Mouse (Mus musculus): Measurements from ENCODE around the gene A130010J15Rik. TPM values are rescaled to one million over a fixed set of nuclear protein-coding genes. Genes with fewer than 3 reads are reported as not detected.
A peak's percentile ranks its signal among the peaks of the same experiment; 100 is the strongest.

A130010J15Rik gene
- polyA plus RNA-seq, 1 experiment from 2014 or later: 12.2 TPM

DNA sequence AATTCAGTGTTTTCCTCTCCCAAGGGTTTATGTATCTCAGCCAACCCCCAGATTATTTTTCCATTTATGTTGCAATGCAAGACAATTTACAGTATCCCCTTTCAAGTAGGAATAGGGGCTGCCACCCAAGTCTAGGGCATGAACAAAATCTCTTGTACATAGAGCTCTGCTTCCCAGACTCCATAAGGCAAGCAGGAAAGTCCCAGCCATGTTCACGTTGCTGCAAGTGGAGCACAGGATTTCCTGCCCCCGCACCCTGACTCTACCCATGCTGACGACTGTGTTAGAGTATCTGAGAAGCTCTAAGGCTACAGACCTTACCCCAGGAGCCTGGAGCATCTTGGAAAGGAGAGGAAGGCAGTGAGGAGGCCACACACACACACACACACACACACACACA lies 21.9 kb downstream of the A130010J15Rik start:
- no peak overlapping the region for H3K4me2 ChIP-seq
- H3K27ac ChIP-seq: peak overlapping the region; percentile 60; the same call in 1 of the 2 replicates
- WGBS: 66% methylated on average over 3 of the region's 3 CpGs
- H3K9me3 ChIP-seq (replicated peaks): no peaks in the 10 kb centered on the region
- H3K27me3 ChIP-seq: 0 out of 2 replicates have a peak, but pooled peaks cover 2% of the 10 kb centered on the region
- no peak overlapping the region for H3K9ac ChIP-seq
- H3K36me3 ChIP-seq (ENCODE audit: poor library complexity, severe bottlenecking): no peaks in the 10 kb centered on the region
- H3K4me3 ChIP-seq: no peak overlapping the region
- no peak for ATAC-seq
- peaks cover 14% of the 10 kb centered on the region for H3K4me1 ChIP-seq

DNA sequence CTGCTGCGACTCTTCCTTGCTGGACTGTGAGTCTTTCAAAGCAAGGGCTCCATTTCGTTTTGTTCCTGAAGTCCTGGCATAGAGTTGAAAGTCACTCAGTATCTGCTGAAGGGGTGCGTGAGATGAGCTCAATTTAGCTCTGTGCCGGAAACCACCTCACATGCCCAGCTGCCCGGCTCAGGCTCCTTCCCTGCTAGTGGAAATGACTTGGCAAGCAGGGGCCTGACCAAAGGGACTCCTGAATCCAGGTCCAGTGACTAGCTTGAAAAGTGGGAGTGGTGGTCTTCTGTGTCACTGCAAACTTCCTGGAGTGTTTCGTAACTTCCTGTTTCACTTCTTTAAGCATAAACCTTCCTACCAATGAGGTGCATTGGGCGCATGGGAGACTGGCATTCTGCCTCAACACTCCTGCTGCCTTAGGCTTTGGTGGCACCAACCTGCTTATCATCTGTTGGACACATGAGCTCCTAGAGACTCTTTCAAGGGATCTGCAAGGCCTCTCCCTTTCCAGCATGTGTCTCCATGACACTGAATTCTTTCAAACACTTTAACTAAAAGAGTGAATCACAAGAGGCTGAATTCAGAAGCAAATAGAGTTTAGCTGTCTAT lies 23.9 kb downstream of the A130010J15Rik start:
- WGBS: 91% methylated on average over 7 of the region's 7 CpGs
- Histone ChIP-seq H3K27me3 (no peaks in the 10 kb centered on the region), H3K4me3 (no peak overlapping the region), H3K4me1 (peaks cover 14% of the 10 kb centered on the region), H3K27ac (no peak overlapping the region), H3K36me3 (ENCODE audit: poor library complexity, severe bottlenecking) (no peaks in the 10 kb centered on the region), H3K4me2 (no peak overlapping the region), H3K9ac (no peak overlapping the region), H3K9me3 (replicated peaks) (no peaks in the 10 kb centered on the region)
- ATAC-seq: no peak

GRCm38 (mm10) chr1:193194416-193195140 lies 26.7 kb downstream of the A130010J15Rik start:
- Histone ChIP-seq H3K4me2 (no peak overlapping the region), H3K9ac (no peak overlapping the region), H3K4me1 (peaks cover 5% of the 10 kb centered on the region), H3K36me3 (ENCODE audit: poor library complexity, severe bottlenecking) (no peaks in the 10 kb centered on the region), H3K27me3 (no peaks in the 10 kb centered on the region), H3K4me3 (no peak overlapping the region), H3K27ac (no peak overlapping the region), H3K9me3 (replicated peaks) (no peaks in the 10 kb centered on the region)
- WGBS: 78% methylated on average over 3 of the region's 3 CpGs
- ATAC-seq: no peak

DNA sequence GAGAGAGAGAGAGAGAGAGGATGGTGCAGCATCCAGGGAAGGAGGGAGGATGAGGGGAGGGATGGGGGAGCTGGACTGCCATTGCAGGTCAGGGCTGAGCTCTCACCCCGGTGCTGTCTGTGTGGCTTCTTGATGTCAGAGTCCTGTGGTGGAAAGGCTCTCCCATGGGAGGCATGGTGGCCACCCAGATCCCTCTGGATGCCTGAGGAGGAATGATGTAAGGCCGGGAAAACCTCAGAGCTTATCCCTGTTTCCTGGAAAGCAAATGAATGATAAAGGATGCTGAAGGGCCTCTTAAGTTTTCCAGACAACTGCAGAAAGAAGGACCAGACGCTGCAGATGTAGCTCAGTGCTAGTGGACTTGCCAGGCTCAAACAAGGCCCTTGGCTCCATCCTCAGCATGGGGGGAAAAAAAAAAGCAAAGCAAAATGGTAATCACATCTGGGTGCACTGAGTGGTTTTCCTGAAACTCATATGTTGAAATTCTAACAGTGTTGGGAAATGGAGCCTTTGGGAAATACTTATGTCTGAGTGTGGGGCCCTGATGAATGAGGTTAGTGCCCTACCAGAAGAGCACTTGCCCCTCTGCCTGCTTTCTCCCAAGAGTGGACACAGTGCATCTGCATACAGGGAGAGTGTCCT lies 27.4 kb downstream of the A130010J15Rik start:
- WGBS: 66% methylated on average over 3 of the region's 3 CpGs

GRCm38 (mm10) chr1:193197494-193198205 lies 29.8 kb downstream of the A130010J15Rik start:
- H3K4me1 ChIP-seq: no peaks in the 10 kb centered on the region
- no peak overlapping the region for H3K4me3 ChIP-seq
- 95% methylated on average over 18 of the region's 18 CpGs for WGBS
- H3K27ac ChIP-seq: no peak overlapping the region
- H3K27me3 ChIP-seq: no peaks in the 10 kb centered on the region
- no peak overlapping the region for H3K9ac ChIP-seq
- ATAC-seq: no peak
- H3K9me3 ChIP-seq (replicated peaks): no peaks in the 10 kb centered on the region
- no peaks in the 10 kb centered on the region for H3K36me3 ChIP-seq (ENCODE audit: poor library complexity, severe bottlenecking)
- no peak overlapping the region for H3K4me2 ChIP-seq

More for the DNA sequence above, 27.4 kb downstream of the A130010J15Rik start:
- ATAC-seq: no peak
- no peak overlapping the region for H3K4me3 ChIP-seq
- no peaks in the 10 kb centered on the region for H3K27me3 ChIP-seq
- H3K9me3 ChIP-seq (replicated peaks): no peaks in the 10 kb centered on the region
- H3K4me1 ChIP-seq: no peaks in the 10 kb centered on the region
- H3K9ac ChIP-seq: no peak overlapping the region
- H3K36me3 ChIP-seq (ENCODE audit: poor library complexity, severe bottlenecking): no peaks in the 10 kb centered on the region
- no peak overlapping the region for H3K27ac ChIP-seq
- H3K4me2 ChIP-seq: no peak overlapping the region

GRCm38 (mm10) chr1:193198312-193198711 lies 30.5 kb downstream of the A130010J15Rik start:
- Histone ChIP-seq H3K4me2 (no peak overlapping the region), H3K27ac (no peak overlapping the region), H3K4me1 (no peaks in the 10 kb centered on the region), H3K9ac (no peak overlapping the region), H3K4me3 (no peak overlapping the region), H3K9me3 (replicated peaks) (no peaks in the 10 kb centered on the region), H3K36me3 (ENCODE audit: poor library complexity, severe bottlenecking) (no peaks in the 10 kb centered on the region), H3K27me3 (no peaks in the 10 kb centered on the region)
- 94% methylated on average over 2 of the region's 2 CpGs for WGBS
- ATAC-seq: no peak

- WGBS: 86% methylated on average over 8 of the region's 8 CpGs
- ATAC-seq: no peak
These were observed 33.0 kb downstream of the A130010J15Rik start for GRCm38 (mm10) chr1:193200640-193201382.

DNA sequence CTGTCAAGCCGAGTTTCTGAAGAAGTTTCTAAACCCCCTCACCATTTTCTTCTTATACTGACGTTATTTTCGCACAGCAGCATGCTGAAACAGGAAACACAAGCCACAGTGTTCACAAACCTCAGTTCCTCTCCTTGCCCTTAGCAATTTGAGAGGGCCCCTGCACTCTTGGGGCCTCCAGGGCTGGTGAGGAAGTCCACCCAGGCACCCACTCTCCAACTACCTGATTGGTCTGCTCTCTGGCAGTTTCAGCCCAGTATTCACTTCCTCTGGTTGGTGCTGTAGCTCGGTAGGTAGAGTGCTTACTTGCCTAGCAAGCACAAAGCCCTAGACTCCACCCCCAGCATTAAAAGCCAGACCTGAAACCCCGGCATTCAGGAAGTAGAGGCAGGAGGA lies 33.5 kb downstream of the A130010J15Rik start, which contains the start of gene Traf3ip3:
Gene Traf3ip3 (minus strand): TSS at position 321 of the 396 bp plus-strand sequence.
- Histone ChIP-seq H3K36me3 (ENCODE audit: poor library complexity, severe bottlenecking) (no peaks in the 10 kb centered on the region), H3K27ac (no peak within 1 kb of the TSS), H3K27me3 (no peaks in the 10 kb centered on the region), H3K9me3 (replicated peaks) (no peaks in the 10 kb centered on the region), H3K4me2 (no peak within 1 kb of the TSS), H3K9ac (no peak within 1 kb of the TSS), H3K4me1 (no peaks in the 10 kb centered on the region), H3K4me3 (no peak within 1 kb of the TSS)
- ATAC-seq: no peak
- 64% methylated on average over 5 of the region's 5 CpGs for WGBS

More at GRCm38 (mm10) chr1:193200640-193201382, 33.0 kb downstream of the A130010J15Rik start:
- no peak overlapping the region for H3K9ac ChIP-seq
- H3K36me3 ChIP-seq (ENCODE audit: poor library complexity, severe bottlenecking): no peaks in the 10 kb centered on the region
- H3K9me3 ChIP-seq (replicated peaks): no peaks in the 10 kb centered on the region
- H3K4me3 ChIP-seq: no peak overlapping the region
- H3K27me3 ChIP-seq: no peaks in the 10 kb centered on the region
- H3K4me1 ChIP-seq: no peaks in the 10 kb centered on the region
- no peak overlapping the region for H3K4me2 ChIP-seq
- no peak overlapping the region for H3K27ac ChIP-seq

GRCm38 (mm10) chr1:193203821-193204220 lies 36.0 kb downstream of the A130010J15Rik start:
- Histone ChIP-seq H3K4me2 (no peak overlapping the region), H3K27me3 (no peaks in the 10 kb centered on the region), H3K9me3 (replicated peaks) (no peaks in the 10 kb centered on the region), H3K36me3 (ENCODE audit: poor library complexity, severe bottlenecking) (no peaks in the 10 kb centered on the region), H3K9ac (no peak overlapping the region), H3K27ac (no peak overlapping the region), H3K4me1 (no peaks in the 10 kb centered on the region), H3K4me3 (no peak overlapping the region)
- WGBS: 83% methylated on average over 2 of the region's 2 CpGs
- ATAC-seq: no peak

DNA sequence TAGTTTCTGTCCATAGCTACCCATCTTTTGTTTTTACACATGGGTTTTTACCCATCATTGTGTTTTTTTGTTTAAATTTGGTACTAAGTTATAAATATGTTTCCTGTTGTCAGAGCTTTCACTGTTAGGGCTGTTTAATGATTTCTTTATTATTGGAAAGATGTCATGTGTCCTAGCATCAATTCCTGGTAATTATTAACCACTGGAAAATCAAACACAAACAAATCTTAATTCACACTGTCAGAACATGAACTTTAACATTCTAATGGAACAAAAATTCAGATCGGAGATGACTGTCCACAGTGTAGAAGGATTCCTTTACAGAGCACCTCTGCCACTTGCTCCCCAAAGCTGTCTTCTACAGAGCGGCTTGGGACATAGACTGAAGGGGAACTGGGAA lies 37.6 kb downstream of the A130010J15Rik start:
- no peaks in the 10 kb centered on the region for H3K27me3 ChIP-seq
- no peaks in the 10 kb centered on the region for H3K36me3 ChIP-seq (ENCODE audit: poor library complexity, severe bottlenecking)
- ATAC-seq: no peak
- H3K4me1 ChIP-seq: no peaks in the 10 kb centered on the region
- no peak overlapping the region for H3K4me3 ChIP-seq
- no peak overlapping the region for H3K27ac ChIP-seq
- 96% methylated on average over 2 of the region's 2 CpGs for WGBS
- no peak overlapping the region for H3K9ac ChIP-seq
- H3K4me2 ChIP-seq: no peak overlapping the region
- no peaks in the 10 kb centered on the region for H3K9me3 ChIP-seq (replicated peaks)

DNA sequence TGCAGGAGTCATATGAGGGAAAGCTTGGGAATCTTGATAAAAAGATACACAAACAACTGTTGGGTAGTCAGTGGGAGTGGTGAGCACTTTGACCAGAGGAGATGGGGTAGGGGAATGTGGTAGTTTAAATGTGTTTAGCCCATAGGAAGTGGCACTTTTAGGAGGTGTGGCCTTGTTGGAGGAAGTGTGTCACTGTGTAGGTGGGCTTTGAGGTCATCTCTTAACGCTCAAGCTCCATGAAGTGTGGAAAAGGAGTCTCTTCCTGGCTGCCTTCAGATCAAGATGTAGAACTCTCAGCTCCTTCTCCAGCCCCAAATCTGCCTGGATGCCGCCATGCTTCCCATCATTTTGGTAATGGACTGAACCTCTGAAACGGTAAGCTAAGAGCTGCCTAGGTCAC lies 39.7 kb downstream of the A130010J15Rik start, which contains the start of gene Lamb3:
Gene Lamb3 (plus strand): TSS at position 197 of the 400 bp plus-strand sequence.
- no peaks in the 10 kb centered on the region for H3K4me1 ChIP-seq
- WGBS: 95% methylated on average over 3 of the region's 3 CpGs
- H3K4me3 ChIP-seq: no peak within 1 kb of the TSS
- no peaks in the 10 kb centered on the region for H3K9me3 ChIP-seq (replicated peaks)
- H3K27me3 ChIP-seq: no peaks in the 10 kb centered on the region
- no peak within 1 kb of the TSS for H3K27ac ChIP-seq
- ATAC-seq: no peak
- H3K9ac ChIP-seq: no peak within 1 kb of the TSS
- H3K36me3 ChIP-seq (ENCODE audit: poor library complexity, severe bottlenecking): no peaks in the 10 kb centered on the region
- H3K4me2 ChIP-seq: no peak within 1 kb of the TSS
